Mouse (Mus musculus): ENCODE measurements around the gene Zfp618.

DNA sequence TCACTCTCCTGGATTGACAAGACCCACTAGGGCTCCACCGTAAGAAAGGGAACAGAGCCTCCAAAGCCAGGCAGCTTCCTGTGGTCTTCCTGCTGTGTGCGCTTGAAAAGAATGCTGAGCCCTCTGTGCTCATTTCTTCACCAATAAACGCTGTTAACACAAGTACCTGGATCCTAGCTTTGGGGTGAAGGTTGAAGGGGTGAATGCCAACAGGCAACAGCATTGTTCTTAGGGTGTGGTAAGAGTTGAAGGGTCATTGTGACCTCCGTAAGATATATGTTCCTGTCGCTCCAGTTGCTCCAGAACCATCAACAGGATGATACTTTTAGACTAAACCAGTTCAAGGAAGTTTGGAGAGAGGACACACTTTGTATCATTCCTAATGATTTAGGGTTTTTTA, 189.3 kb downstream of the Zfp618 start, which contains the start of gene Ambp:
- no peak for TF ChIP-seq CTCF (IDR thresholded peaks at IDR 0.05; ENCODE audit: borderline replicate concordance, insufficient read depth, low read length)
- TF ChIP-seq POLR2A (IDR thresholded peaks at IDR 0.05; ENCODE audit: low read depth, low read length), result no peak

Measured in embryonic fibroblast, embryonic 13.5 days (primary cell).